Mouse (Mus musculus) cerebellum, adult 8-10 months (tissue): ENCODE results near the gene Hpcal1.

Source experiments
- DNase-seq: peaks from one replicate; pipeline ENCODE4 v3.0.0; 2022

The Hpcal1 gene

DNA sequence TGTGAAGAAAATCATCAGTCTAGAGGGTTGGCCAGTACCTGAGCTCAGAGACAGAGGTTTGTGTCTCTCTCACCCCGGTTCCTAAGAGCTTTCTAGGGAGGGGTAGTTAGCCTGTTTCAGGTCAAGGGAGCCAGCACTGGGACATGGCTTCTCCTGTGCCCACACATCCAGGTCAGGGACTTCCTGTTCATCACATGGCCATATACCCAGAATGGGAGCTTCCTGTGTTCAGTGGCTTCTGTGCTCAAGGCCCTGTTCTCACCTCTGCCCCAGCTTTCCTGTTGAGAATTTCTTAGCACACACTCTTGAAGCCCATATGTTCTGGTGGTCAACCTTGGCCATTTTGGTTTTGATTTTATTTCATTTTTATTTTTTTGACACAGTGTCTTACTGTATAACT is 26.6 kb downstream of the Hpcal1 start:
- no peak for DNase-seq

DNA sequence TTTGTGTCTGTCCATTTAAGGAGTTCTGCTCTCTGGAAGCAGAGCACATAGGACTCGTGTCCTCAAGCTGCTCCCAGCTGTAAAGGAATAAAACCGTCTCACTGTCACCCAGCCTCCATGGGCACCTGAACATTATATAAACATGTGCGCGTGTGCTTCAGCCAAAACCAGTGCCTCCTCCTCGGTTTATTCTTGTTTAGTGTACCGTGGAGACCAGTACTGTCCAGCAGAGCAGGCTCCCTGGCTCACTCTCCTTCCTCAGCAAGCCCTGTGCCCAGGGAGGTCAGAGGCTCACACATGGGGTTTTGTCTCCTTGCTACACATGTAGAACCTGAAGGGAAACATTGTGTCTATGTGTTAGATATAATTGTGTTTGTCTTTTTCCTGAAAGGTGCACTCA is 27.5 kb downstream of the Hpcal1 start:
- no peak for DNase-seq

DNA sequence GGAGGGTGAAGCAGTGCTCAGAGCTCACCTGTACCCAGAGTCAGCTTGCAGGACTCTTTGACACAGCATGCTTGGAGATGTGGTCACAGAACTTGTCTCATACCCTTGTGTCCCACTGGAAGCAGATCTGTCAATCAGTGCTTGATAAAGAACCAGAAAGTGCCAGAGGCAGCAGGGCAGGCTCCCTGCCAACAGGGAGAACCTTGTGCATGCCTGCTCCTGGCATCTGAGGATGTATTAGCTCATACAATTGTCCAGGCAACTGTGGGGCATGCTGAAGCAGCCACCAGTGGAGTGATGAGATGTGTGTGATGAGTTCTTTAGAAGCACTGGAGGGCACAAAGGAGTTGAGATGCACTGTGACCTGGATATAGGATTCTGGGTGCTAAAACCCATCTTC is 30.4 kb downstream of the Hpcal1 start:
- DNase-seq = no peak

GRCm38 (mm10) chr12:17722452-17723181 is 32.0 kb downstream of the Hpcal1 start:
- DNase-seq = no peak

DNA sequence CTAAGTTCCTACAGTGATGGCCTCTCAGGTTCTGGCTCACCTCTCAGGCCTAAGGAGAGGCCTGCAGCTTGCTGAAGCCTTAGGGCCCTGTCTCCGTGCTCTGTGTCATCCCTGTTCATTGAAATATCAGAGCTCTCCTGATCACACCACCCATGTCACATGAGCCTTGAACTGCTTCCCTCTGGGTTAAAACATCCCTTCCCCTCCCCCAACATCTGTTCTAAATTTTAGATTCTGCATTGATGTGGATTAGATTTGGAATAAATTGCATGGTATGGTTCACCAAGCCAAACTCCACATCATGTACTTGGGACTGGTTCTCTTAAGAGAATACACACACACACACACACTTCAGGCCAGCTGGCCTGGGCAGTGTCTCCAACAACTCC is 32.5 kb downstream of the Hpcal1 start:
- DNase-seq = no peak

DNA sequence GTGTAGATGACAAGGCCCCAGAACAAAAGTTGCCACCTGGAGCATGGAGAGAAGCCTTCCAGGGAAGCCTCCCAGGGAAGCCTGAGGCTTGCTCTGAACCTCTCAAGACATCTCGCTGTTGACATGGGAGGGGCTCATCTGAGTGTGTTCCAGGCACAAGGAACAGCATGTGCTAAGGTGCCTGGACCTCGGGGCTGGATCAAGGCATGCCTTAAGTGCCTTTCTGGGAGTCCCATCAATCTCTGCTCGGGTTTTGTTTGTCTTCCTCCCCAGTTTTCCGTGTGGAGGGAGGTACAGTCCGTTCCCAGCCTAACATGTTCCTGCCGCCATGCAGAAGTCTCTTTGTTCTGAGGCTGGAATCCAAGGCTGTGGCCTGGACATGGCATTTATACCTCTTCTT is 33.3 kb downstream of the Hpcal1 start:
- no peak for DNase-seq

- DNase-seq = no peak
Measured at GRCm38 (mm10) chr12:17724412-17725090, 33.9 kb downstream of the Hpcal1 start.

DNA sequence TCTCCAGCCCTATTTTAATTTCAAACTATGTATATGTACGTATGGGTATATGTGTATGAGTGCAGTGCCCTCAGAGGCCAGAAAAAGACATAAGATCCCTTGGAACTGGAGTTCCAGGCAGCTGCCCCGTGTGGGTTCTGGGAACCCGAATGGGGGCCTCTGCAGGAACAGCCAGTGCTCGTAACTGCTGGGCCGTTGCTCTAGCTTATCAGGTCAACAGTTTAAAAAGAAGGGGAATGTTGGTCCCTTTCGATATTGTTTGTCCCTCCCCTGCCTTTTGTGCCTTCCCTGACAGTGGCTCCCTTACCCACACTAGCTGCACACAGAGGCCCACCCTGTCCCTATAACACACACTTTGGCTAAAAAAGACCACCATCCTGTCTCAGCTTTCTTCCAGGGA is 34.9 kb downstream of the Hpcal1 start:
- no peak for DNase-seq

- DNase-seq = no peak
Measured at GRCm38 (mm10) chr12:17726576-17727320, 36.1 kb downstream of the Hpcal1 start.

GRCm38 (mm10) chr12:17727676-17728339 is 37.2 kb downstream of the Hpcal1 start:
- no peak for DNase-seq

GRCm38 (mm10) chr12:17729211-17729900 is 38.7 kb downstream of the Hpcal1 start:
- no peak for DNase-seq

- DNase-seq = no peak
Measured at GRCm38 (mm10) chr12:17732006-17732405, 41.4 kb downstream of the Hpcal1 start.

GRCm38 (mm10) chr12:17732546-17732945 is 41.9 kb downstream of the Hpcal1 start:
- no peak for DNase-seq

GRCm38 (mm10) chr12:17733114-17733904 is 42.7 kb downstream of the Hpcal1 start:
- no peak for DNase-seq

- no peak for DNase-seq
Measured at GRCm38 (mm10) chr12:17736396-17736795, 45.7 kb downstream of the Hpcal1 start.

DNA sequence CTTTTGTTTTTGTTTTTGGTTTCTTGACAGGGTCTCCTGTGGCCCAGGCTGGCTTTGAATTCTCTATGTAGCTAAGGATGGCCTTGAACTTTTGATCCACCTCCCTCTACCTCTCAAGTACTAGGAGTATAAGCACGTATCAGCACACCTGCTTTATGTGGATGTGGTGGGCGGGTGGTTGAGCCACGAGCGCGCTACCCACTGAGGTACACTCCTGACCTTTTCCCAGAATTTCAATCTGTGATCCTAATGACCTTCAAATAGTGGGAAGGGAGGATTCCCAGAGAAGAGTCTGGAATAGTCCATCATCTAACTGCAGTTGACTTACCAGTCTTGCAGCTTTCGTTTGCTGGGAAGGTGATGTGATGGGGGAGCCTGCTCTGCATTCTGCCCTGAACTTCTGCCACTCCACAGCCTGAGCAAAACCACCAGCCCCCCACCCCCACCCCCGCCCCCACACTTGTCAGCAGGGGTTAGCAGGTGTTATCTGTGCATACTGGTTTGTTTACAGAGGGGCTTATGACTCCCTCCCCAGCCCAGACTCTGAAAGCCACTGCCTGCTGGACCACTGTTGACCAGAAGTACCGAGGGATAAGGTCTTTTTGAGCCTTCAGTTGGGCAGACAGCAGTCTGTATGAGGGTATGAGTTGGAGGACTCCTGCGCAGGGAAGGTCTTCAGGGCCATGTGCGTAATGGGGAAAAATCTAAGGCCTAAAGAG is 46.4 kb downstream of the Hpcal1 start:
- DNase-seq = no peak

DNA sequence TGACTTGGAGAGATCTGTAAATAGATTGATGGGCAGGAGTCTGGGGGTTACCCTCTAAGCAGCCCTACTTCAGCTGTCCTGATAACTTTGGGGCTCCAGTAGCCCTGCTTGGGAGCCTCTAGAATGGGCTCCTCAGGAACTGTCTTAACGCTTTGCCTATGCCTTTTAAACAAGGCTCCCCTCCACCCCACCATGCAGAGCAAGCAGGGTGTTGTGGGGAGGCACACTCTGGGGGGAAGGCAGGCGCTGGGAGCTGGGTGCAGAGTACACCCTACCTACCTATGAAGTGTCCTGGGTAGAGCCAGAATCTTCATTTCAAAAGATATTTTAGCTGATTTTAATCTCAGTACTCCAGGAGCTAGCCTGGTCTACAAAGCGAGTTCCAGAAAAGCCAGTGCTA is 47.2 kb downstream of the Hpcal1 start:
- DNase-seq = no peak

DNA sequence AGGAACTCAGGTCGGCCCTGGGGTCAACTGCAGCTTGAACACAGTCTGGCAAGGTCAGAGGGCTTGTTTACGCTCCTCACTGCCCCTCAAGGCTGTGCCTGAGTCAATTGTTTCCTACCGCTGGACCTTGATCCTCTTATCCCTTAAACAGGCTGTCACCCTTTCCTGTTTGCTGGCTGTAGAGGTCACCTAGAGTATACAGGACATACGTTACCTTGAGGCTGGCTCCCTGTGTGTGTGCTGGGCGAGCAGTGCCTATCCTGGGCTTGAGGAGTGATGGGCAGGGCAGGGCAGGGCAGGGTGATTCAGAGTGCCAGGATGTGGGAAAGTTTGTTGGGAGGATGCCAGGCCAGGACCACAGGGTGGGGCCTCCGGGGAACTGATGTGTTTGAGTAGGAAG is 47.8 kb downstream of the Hpcal1 start:
- no peak for DNase-seq

- DNase-seq = no peak
Measured at GRCm38 (mm10) chr12:17740226-17740625, 49.6 kb downstream of the Hpcal1 start.

DNA sequence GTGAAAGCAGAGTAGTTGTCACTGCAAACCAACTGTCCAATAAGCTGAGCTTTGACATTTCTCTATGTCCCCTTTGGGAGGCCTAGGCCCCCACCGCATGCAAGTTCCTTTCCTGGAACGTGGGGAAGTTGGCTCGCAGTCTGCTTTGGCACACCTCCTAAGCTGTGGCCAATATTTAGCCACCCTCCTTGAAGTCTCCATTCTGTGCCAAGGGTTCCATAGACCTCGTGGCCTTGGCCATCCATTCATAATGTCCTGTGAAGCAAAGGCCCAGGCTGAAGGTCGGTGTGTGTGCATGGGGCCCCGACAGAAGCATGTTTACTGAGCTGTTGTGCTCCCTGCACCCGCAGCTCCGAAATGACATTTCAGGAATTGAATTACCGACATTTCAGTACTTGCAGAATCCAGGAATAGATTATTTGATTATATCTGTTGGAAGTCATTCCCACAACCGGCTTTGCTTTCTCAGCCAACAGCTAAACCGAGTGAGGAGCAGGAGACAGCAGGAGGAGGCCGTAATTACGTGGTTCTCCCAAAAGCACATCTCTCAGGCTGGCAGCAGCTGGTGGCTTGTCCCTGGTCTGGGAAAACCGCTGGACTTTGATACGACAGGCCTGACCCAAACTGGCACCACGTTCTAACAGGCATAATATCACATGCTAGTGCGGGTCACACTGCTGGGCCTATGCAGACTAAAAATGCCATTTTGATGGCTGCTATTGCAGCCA is 51.1 kb downstream of the Hpcal1 start:
- peak; percentile 56 for DNase-seq
